Mouse (Mus musculus): Measurements from ENCODE around the gene Vmn1r82. TPM values are rescaled to one million over a fixed set of nuclear protein-coding genes. Genes with fewer than 3 reads are reported as not detected.

Gene Vmn1r82
- not detected in 2 replicates for polyA plus RNA-seq (2015; fragmentation: Nextera tagmentation; extraction: Ambion mirVana)

GRCm38 (mm10) chr7:12300130-12300529 lies at the start of gene Vmn1r82:
TSS of gene Vmn1r82 (plus strand) at chr7:12300430.
- H3K4me1 ChIP-seq (replicated peaks): no peaks in the 10 kb centered on the region
- H3K9ac ChIP-seq: no peak within 1 kb of the TSS
- H3K27me3 ChIP-seq: no peaks in the 10 kb centered on the region
- no peak within 1 kb of the TSS for H3K4me2 ChIP-seq
- no peaks in the 10 kb centered on the region for H3K36me3 ChIP-seq (replicated peaks)
- H3K4me3 ChIP-seq (replicated peaks): no peak within 1 kb of the TSS
- whole genome bisulfite sequencing (ENCODE audit: insufficient replicate concordance): 28% methylated on average over 2 of the region's 2 CpGs
- no peak for ATAC-seq (ENCODE audit: insufficient read depth)
- H3K9me3 ChIP-seq (replicated peaks): no peaks in the 10 kb centered on the region; the same call in 1 of the 2 replicates
- H3K27ac ChIP-seq (replicated peaks): no peak within 1 kb of the TSS

DNA sequence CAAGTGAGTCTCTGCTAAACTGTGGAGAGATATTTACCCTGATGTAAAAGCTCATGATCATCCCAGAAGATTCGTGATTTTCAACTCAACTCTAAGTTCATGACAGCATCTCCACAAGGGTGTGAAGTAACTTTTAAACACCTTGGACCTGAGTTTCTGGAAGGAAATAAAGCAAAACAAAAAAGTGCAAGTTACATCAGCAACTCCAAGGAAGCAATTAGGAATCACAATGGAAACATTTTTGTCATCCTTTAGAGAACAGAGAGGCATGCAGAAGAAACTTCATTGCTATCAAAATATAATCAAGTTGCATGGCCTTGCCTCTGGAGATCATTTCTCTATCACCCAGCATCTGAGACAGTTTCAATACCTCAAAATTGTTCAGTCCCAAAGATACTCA lies 32.1 kb upstream of the Vmn1r82 start, which contains the start of gene Vmn1r81:
Gene Vmn1r81 (minus strand): TSS at position 101 of the 400 bp plus-strand sequence.
- 43% methylated on average over 1 of the region's 1 CpGs for WGBS (ENCODE audit: insufficient replicate concordance)
- H3K36me3 ChIP-seq (replicated peaks): no peaks in the 10 kb centered on the region
- no peak within 1 kb of the TSS for H3K4me3 ChIP-seq (replicated peaks)
- no peak within 1 kb of the TSS for H3K9ac ChIP-seq
- H3K4me2 ChIP-seq: no peak within 1 kb of the TSS
- H3K4me1 ChIP-seq (replicated peaks): no peaks in the 10 kb centered on the region
- H3K27me3 ChIP-seq: no peaks in the 10 kb centered on the region
- ATAC-seq (ENCODE audit: insufficient read depth): no peak
- no peak within 1 kb of the TSS for H3K27ac ChIP-seq (replicated peaks)
- H3K9me3 ChIP-seq (replicated peaks): no peaks in the 10 kb centered on the region; the same call in 1 of the 2 replicates

GRCm38 (mm10) chr7:12329381-12329780 lies 29.2 kb downstream of the Vmn1r82 start, which contains the start of gene Vmn1r83:
TSS of gene Vmn1r83 (minus strand) at chr7:12329481.
- no peak within 1 kb of the TSS for H3K9ac ChIP-seq
- H3K9me3 ChIP-seq (replicated peaks): no peaks in the 10 kb centered on the region
- no peak within 1 kb of the TSS for H3K27ac ChIP-seq (replicated peaks)
- ATAC-seq (ENCODE audit: insufficient read depth): no peak
- H3K36me3 ChIP-seq (replicated peaks): no peaks in the 10 kb centered on the region
- no peaks in the 10 kb centered on the region for H3K4me1 ChIP-seq (replicated peaks)
- no peak within 1 kb of the TSS for H3K4me2 ChIP-seq
- 59% methylated on average over 2 of the region's 2 CpGs for WGBS (ENCODE audit: insufficient replicate concordance)
- no peak within 1 kb of the TSS for H3K4me3 ChIP-seq (replicated peaks)
- no peaks in the 10 kb centered on the region for H3K27me3 ChIP-seq

Other genes starting within 250 kb of the Vmn1r82 start
- gene Vmn1r78, start 150.2 kb upstream of the Vmn1r82 start, polyA plus RNA-seq (2015; fragmentation: Nextera tagmentation; extraction: Ambion mirVana): not detected in 2 replicates
- gene Vmn1r79, start 129.2 kb upstream of the Vmn1r82 start, polyA plus RNA-seq (2015; fragmentation: Nextera tagmentation; extraction: Ambion mirVana): not detected in 2 replicates
- gene Vmn1r80, start 111.1 kb upstream of the Vmn1r82 start, polyA plus RNA-seq (2015; fragmentation: Nextera tagmentation; extraction: Ambion mirVana): not detected in 2 replicates
- gene Vmn1r81, start 32.2 kb upstream of the Vmn1r82 start, polyA plus RNA-seq (2015; fragmentation: Nextera tagmentation; extraction: Ambion mirVana): not detected in 2 replicates
- gene Vmn1r83, start 29.1 kb downstream of the Vmn1r82 start, polyA plus RNA-seq (2015; fragmentation: Nextera tagmentation; extraction: Ambion mirVana): not detected in 2 replicates
- not detected in 2 replicates for gene Vmn1r84, start 68.8 kb downstream of the Vmn1r82 start, polyA plus RNA-seq (2015; fragmentation: Nextera tagmentation; extraction: Ambion mirVana)
- gene Zfp551, start 122.3 kb downstream of the Vmn1r82 start, polyA plus RNA-seq (2015; fragmentation: Nextera tagmentation; extraction: Ambion mirVana): 0.50 and 0.67 TPM in 2 replicates
- 2.5 and 2.7 TPM in 2 replicates for gene Zfp606, start 177.9 kb downstream of the Vmn1r82 start, polyA plus RNA-seq (2015; fragmentation: Nextera tagmentation; extraction: Ambion mirVana)
- not detected in 2 replicates for gene 2900092C05Rik, start 212.1 kb downstream of the Vmn1r82 start, polyA plus RNA-seq (2015; fragmentation: Nextera tagmentation; extraction: Ambion mirVana)

All from liver, embryonic 15.5 days (tissue).